ENCODE assay signal across 7 mouse cellular contexts in genomic region chr5:130051073-130051860, GRCm38 (mm10).
"Had no signal": no experiment of that assay in that cellular context is flagged by ENCODE, and none has a peak within 500 bp of the region (broad histone marks: within the 10 kb centered on the region; RNA-seq: fewer than 3 reads in every experiment).

No protein-coding gene starts in this region.

- DNase-seq: kidney, adult 2 months; kidney, postnatal 14 days; lung, adult 18-20 months; lung, postnatal 36 days; right cerebral cortex, postnatal 14 days; thymus, adult 2 months; thymus, postnatal 25 days had no signal
